16 mouse cellular contexts compared by ENCODE assay signal in genomic region chr1:60035044-60035443, GRCm38 (mm10). TPM values are rescaled to one million over a fixed set of nuclear protein-coding genes. Genes with fewer than 3 reads are reported as not detected.
DNase-seq lines count a peak whose midpoint lies in the region; ATAC-seq and TF ChIP-seq lines count a peak whose summit lies in the region.
"Had no signal": no experiment of that assay in that cellular context is flagged by ENCODE, and none has a peak within 500 bp of the region (broad histone marks: within the 10 kb centered on the region; RNA-seq: fewer than 3 reads in every experiment).

No protein-coding gene starts in this region.

- H3K9ac ChIP-seq in hindbrain, postnatal 0 days (replicated peaks; ENCODE audit: low read length), result no peak overlapping the region
- no peak overlapping the region for H3K9ac ChIP-seq in hindbrain, embryonic 14.5 days
- no peak overlapping the region for H3K9ac ChIP-seq in lung, postnatal 0 days (replicated peaks; ENCODE audit: low read depth)
- H3K9ac ChIP-seq: embryonic facial prominence, embryonic 12.5 days; intestine, embryonic 15.5 days; limb, embryonic 15.5 days; neural tube, embryonic 13.5 days had no signal

- TF ChIP-seq CTCF in hindbrain, postnatal 0 days (IDR thresholded peaks at IDR 0.05; ENCODE audit: low read depth), result no peak
- TF ChIP-seq CTCF in lung, postnatal 0 days (IDR thresholded peaks at IDR 0.05), result no peak

- no peak for ATAC-seq in hindbrain, postnatal 0 days
- no peak for ATAC-seq in hindbrain, embryonic 14.5 days (ENCODE audit: low FRiP score)
- ATAC-seq in lung, postnatal 0 days, result no peak
- ATAC-seq: intestine, embryonic 15.5 days had no signal

- no peak for TF ChIP-seq EP300 in lung, postnatal 0 days (IDR thresholded peaks at IDR 0.05)

- no peak overlapping the region for H3K4me3 ChIP-seq in hindbrain, postnatal 0 days (ENCODE audit: low read length)
- H3K4me3 ChIP-seq in hindbrain, embryonic 14.5 days (replicated peaks; ENCODE audit: low read length), result no peak overlapping the region
- H3K4me3 ChIP-seq in lung, postnatal 0 days (ENCODE audit: low read depth, low read length), result no peak overlapping the region
- H3K4me3 ChIP-seq: embryonic facial prominence, embryonic 12.5 days; intestine, embryonic 15.5 days; limb, embryonic 15.5 days; neural tube, embryonic 13.5 days had no signal

- no peaks in the 10 kb centered on the region for H3K27me3 ChIP-seq in hindbrain, postnatal 0 days (ENCODE audit: insufficient read depth, low read length)
- no peaks in the 10 kb centered on the region for H3K27me3 ChIP-seq in hindbrain, embryonic 14.5 days (ENCODE audit: control insufficient read depth, insufficient read depth, low read length)
- H3K27me3 ChIP-seq in lung, postnatal 0 days (replicated peaks; ENCODE audit: insufficient read depth, low read length), result no peaks in the 10 kb centered on the region
- H3K27me3 ChIP-seq: embryonic facial prominence, embryonic 12.5 days; intestine, embryonic 15.5 days; limb, embryonic 15.5 days; neural tube, embryonic 13.5 days had no signal

- 86% methylated on average over 2 of the region's 2 CpGs for WGBS in hindbrain, postnatal 0 days
- WGBS in hindbrain, embryonic 14.5 days, result 89% methylated on average over 2 of the region's 2 CpGs
- WGBS in lung, postnatal 0 days, result 90% methylated on average over 2 of the region's 2 CpGs

- H3K27ac ChIP-seq in hindbrain, postnatal 0 days, result no peak overlapping the region
- no peak overlapping the region for H3K27ac ChIP-seq in hindbrain, embryonic 14.5 days
- H3K27ac ChIP-seq in lung, postnatal 0 days (ENCODE audit: low read length), result no peak overlapping the region
- H3K27ac ChIP-seq: embryonic facial prominence, embryonic 12.5 days; intestine, embryonic 15.5 days; limb, embryonic 15.5 days; neural tube, embryonic 13.5 days had no signal

- DNase-seq in cerebellum, adult 9-11 months, result peak; percentile 15
- DNase-seq in cerebellum, adult 8-10 months, result no peak
- peak; percentile 23 for DNase-seq in hindbrain, postnatal 0 days (ENCODE audit: low spot score)
- no peak for DNase-seq in hindbrain, embryonic 14.5 days (ENCODE audit: low spot score)
- DNase-seq in right cerebral cortex, adult 2 months (ENCODE audit: low spot score in 2 of 2), result peak; percentile 46 to 52
- no peak for DNase-seq in right cerebral cortex, postnatal 4 days
- peak; percentile 43 to 88 for DNase-seq in left cerebral cortex, postnatal 25 days (ENCODE audit: low spot score in 2 of 2)
- DNase-seq in lung, postnatal 0 days (ENCODE audit: low spot score), result no peak
- DNase-seq: cerebellum, adult 11 months; gastrocnemius, postnatal 25 days; lung, postnatal 14 days; thymus, adult 2 months had no signal

- H3K36me3 ChIP-seq in hindbrain, postnatal 0 days (ENCODE audit: insufficient read depth, low read length), result no peaks in the 10 kb centered on the region
- no peaks in the 10 kb centered on the region for H3K36me3 ChIP-seq in hindbrain, embryonic 14.5 days (replicated peaks; ENCODE audit: control insufficient read depth, insufficient read depth)
- no peaks in the 10 kb centered on the region for H3K36me3 ChIP-seq in lung, postnatal 0 days (ENCODE audit: insufficient read depth, low read length)
- H3K36me3 ChIP-seq: embryonic facial prominence, embryonic 12.5 days; intestine, embryonic 15.5 days; limb, embryonic 15.5 days; neural tube, embryonic 13.5 days had no signal

- H3K4me1 ChIP-seq in hindbrain, postnatal 0 days (ENCODE audit: insufficient read depth, low read length), result no peaks in the 10 kb centered on the region
- H3K4me1 ChIP-seq in hindbrain, embryonic 14.5 days (replicated peaks; ENCODE audit: control insufficient read depth, insufficient read depth, low read length), result no peaks in the 10 kb centered on the region
- no peaks in the 10 kb centered on the region for H3K4me1 ChIP-seq in lung, postnatal 0 days (ENCODE audit: insufficient read depth, low read depth, low read length)
- H3K4me1 ChIP-seq: embryonic facial prominence, embryonic 12.5 days; intestine, embryonic 15.5 days; limb, embryonic 15.5 days; neural tube, embryonic 13.5 days had no signal

- no peak overlapping the region for H3K4me2 ChIP-seq in hindbrain, postnatal 0 days (ENCODE audit: low read depth, low read length)
- H3K4me2 ChIP-seq in hindbrain, embryonic 14.5 days (replicated peaks), result no peak overlapping the region
- no peak overlapping the region for H3K4me2 ChIP-seq in lung, postnatal 0 days (replicated peaks; ENCODE audit: low read depth, low read length)
- H3K4me2 ChIP-seq: embryonic facial prominence, embryonic 12.5 days; intestine, embryonic 15.5 days; limb, embryonic 15.5 days; neural tube, embryonic 13.5 days had no signal

- H3K9me3 ChIP-seq in hindbrain, postnatal 0 days (ENCODE audit: low read length), result no peaks in the 10 kb centered on the region
- H3K9me3 ChIP-seq in hindbrain, embryonic 14.5 days (ENCODE audit: control insufficient read depth, low read length), result no peaks in the 10 kb centered on the region
- H3K9me3 ChIP-seq in lung, postnatal 0 days (ENCODE audit: low read length), result no peaks in the 10 kb centered on the region
- H3K9me3 ChIP-seq: embryonic facial prominence, embryonic 12.5 days; intestine, embryonic 15.5 days; limb, embryonic 15.5 days; neural tube, embryonic 13.5 days had no signal

- intact Hi-C loops in left cerebral cortex, postnatal 25 days (cut with DNase I), result no loop called here

RNA-seq across cellular contexts. Expression of gene Ica1l, which starts 7.9 kb away (rescaled TPM):
- total RNA-seq in hindbrain, postnatal 0 days (2014; rRNA removed), result 51.7 and 52.0 TPM in 2 replicates
- polyA plus RNA-seq in hindbrain, postnatal 0 days (2015; fragmentation: Nextera tagmentation; extraction: Ambion mirVana), result 56.4 and 61.3 TPM in 2 replicates
- polyA plus RNA-seq in hindbrain, embryonic 14.5 days (2014; fragmentation: Nextera tagmentation; extraction: Ambion mirVana), result 50.5 and 54.2 TPM in 2 replicates
- 10 to 100 TPM; 37.7 to 38.1 TPM for total RNA-seq in left cerebral cortex, postnatal 25 days (2021)
- polyA plus RNA-seq in lung, postnatal 0 days (2015; fragmentation: Nextera tagmentation; extraction: Ambion mirVana), result 0.39 and 0.62 TPM in 2 replicates

Comparison
In these comparisons a context has a peak if more than half of its experiments do, and no peak if none do; other contexts are left out.
1. DNase-seq: peak in cerebellum, adult 9-11 months (single experiment), hindbrain, postnatal 0 days (single experiment), right cerebral cortex, adult 2 months (2 of 2) and left cerebral cortex, postnatal 25 days (2 of 2); none in cerebellum, adult 8-10 months (single experiment), hindbrain, embryonic 14.5 days (single experiment), right cerebral cortex, postnatal 4 days (single experiment) and lung, postnatal 0 days (single experiment).
2. RNA of gene Ica1l, which starts 7.9 kb away (polyA plus RNA-seq): 56.4 to 61.3 TPM in hindbrain, postnatal 0 days and 50.5 to 54.2 TPM in hindbrain, embryonic 14.5 days; 0.39 to 0.62 TPM in lung, postnatal 0 days; every median in the first group is over 10 times any median in the second.